Mouse (Mus musculus) ovary, adult 18-20 months (tissue): Measurements from ENCODE around the gene Sema3g.

Experiments used
- DNase-seq: peaks from one replicate; pipeline ENCODE4 v3.0.0; 2022; ENCODE audit warnings: low spot score, mixed read lengths

The Sema3g gene

DNA sequence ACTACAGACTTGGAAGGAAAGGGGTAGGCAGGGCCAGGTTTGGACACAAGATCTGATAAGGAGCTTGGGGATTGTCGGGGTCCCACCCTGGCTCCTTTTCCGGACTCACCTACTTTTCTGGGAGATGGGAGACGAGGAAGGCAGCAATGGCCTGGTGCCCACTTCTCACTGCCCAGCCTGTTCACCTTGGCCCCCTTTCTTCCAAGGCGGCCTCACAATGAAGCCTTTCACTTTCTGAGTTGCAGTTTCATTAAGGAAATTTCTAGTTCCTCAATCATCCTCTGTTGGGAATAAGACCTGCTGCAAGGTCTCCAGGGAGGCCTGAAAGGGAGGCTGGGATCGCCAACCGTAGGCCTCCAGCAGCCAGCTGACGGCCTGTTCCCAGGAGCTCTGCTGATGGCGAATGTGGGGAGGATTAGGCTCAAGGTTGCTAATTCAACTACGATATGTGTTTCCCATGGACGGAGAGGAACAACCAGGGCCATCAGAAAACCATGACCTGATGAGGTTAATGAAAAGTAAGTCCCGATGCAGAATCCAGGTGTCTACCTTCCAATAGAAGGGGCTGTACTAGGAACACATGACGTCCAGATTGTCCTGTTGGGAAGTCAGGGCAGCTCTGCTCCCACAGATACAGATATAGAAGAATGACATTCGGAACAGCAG, 14.9 kb downstream of the Sema3g start:
- DNase-seq = no peak

GRCm38 (mm10) chr14:31233070-31233995, 15.7 kb downstream of the Sema3g start:
- no peak for DNase-seq

GRCm38 (mm10) chr14:31233996-31234591, 16.4 kb downstream of the Sema3g start:
- DNase-seq = peak; percentile 48

- DNase-seq = no peak
These were observed 19.6 kb downstream of the Sema3g start for GRCm38 (mm10) chr14:31237101-31237882.

DNA sequence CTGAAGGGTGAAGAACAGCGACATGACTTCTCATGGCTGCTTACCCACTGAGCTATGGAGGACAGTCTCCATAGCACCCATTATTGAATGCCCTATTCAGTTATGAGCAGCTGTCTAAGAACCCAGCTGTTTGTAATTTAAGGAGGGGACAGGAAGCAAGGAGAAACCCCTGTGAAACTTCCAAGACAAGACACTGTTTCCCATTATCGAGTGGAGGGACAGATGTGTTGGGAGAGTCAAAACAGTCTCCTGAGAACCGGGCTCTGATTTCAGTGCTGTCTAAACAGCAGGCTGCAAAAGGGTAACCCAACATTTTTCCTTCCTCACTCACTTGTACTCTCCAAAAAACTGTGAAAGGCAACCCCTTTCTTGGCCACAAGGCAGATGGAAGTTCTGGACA, 22.9 kb downstream of the Sema3g start:
- DNase-seq = no peak

- no peak for DNase-seq
These were observed 27.1 kb downstream of the Sema3g start for GRCm38 (mm10) chr14:31244777-31245176.

DNA sequence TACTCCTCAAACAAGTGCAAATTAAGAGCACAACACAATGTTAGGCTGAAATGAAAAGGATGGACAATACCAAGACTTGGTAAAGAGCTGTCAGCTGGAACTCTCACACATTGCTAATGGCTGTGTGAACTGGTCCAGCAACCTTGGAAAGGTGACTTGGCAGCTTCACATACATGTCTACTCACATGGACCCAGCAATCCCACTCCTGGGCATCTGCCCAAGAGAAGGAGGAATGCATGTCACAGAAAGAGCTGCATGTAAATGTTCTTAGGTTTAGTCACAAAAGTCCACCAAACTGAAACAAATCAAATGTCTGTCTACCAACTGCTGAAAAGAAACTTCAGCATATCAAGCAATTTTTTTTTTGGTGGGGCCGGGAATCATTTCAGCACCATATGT, 28.3 kb downstream of the Sema3g start:
- DNase-seq = no peak

- DNase-seq = no peak
These were observed 30.7 kb downstream of the Sema3g start for GRCm38 (mm10) chr14:31248396-31248795.

DNA sequence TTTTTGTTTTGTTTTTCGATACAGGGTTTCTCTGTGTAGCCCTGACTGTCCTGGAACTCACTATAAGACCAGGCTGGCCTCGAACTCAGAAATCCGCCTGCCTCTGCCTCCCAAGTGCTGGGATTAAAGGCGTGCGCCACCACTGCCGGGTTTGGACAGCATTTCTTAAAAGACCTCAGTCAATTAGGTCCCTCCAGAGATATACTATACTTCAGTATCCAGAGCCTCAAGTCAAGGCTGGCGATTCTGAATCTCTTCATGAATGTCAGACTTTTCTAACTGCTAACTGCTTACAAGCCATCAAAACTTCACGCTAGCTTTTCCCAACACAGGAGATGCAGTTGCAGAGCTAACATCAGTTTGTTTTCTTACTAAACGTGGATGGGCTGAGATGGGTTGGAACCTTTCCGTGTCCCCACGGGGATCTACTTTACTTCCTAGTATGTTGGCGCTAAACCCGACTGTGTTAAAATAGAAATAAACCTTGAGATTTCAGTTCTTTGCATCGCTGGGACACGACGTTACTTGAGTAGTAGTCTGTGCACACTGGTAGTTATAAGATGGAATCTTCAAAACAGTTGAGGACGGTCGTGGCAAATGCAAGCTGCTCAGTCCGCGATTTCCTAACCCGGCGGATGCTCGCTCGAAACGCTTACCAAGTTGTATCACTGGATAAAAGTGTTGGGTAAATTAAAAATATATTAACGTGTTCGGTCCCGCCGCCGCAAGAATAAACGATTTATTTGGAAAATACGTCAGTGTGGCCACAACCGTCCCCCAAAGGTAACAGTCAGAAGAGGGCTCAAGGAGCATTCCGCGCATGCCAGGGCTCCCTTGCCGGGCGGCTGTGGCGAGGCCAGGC, 32.8 kb downstream of the Sema3g start:
- DNase-seq = no peak

DNA sequence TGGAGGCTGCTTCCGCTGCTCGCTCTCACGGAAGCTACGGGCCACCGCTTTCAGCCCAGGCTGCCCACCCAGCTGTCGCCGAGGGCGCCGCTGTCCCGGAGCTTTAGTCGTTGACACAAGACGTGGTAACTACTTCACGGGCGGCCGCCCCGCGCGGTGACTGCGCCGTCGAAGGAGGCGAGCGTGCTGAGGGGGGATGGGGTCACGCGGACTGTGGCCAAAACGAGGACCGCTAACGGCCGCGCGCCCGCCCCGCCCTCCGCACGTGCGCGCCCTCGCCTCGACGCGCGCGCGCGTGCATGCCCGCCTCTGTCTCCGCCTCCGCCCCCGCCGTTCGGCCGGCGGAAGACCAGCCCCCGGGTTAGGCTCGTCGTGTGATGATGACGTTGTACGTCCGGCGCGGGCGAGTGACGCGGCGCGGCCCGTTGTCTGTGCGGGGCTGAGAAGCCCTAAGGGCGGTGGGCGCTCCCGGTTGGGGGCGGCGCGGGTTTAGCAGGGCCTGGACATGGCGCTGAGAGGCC, 33.5 kb downstream of the Sema3g start, which contains the start of the genes Phf7 and Bap1:
TSS of gene Phf7 (minus strand) at position 234 of the 521 bp plus-strand sequence.
TSS of gene Bap1 (plus strand) at position 367 of the 521 bp plus-strand sequence.
- DNase-seq = peak; percentile 89

DNA sequence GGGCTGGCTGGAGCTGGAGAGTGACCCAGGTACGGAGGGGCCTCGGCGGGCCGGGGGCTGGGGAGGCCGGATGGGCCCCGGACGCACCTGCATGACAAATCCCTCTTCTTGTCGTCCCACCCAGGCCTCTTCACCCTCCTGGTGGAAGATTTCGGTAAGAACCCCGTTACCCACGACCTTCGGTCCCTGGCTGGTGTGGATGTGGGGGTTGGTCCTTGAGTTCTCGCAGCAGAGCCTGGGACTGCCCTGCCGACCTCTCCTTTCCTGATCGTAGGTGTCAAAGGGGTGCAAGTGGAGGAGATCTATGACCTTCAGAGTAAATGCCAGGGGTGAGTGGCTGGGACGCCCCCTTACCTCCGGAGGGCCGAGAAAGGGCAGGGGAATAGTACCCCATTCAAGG, 34.0 kb downstream of the Sema3g start:
- no peak for DNase-seq

DNA sequence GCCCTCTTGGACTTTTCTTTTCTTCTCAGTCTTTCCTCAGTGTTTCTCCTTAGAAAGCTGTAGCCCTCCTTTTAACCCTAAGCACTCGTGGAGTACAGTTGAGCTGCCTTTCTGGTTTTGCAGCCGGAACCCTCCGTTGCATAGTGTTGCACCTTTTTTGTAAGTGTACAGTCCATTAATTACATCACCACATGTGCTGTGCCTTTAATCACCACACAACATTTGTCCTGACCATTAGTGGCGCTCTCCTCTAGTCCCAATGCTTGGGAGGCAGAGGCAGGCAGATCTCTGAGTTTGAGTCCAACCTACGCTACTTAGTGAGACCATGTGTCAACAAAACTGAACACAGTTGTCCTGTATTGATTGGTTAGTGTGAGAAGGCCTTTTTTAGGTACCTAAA, 34.4 kb downstream of the Sema3g start:
- DNase-seq = no peak

- no peak for DNase-seq
These were observed 40.9 kb downstream of the Sema3g start for GRCm38 (mm10) chr14:31258476-31259050.

DNA sequence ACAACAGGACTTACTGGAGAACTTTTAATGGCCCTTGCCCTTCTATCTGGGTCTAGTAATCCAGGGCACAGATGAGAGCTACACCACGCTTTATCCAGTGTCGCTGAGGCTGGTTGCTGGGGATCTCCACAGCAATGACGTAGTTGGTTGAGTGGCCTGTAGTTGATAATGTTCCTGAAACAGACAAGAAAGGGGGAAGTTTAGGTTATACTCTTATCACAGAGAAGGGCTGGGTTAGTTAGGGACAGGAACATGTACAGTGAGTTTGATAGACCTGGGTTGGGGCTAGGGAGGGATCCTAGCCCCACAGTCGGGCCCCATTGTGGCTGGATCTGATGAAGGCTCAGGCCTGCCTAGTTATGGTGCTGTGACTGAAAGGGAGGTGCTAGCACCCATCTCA, 42.7 kb downstream of the Sema3g start:
- DNase-seq = no peak

GRCm38 (mm10) chr14:31260932-31261331, 43.3 kb downstream of the Sema3g start:
- DNase-seq = no peak

DNA sequence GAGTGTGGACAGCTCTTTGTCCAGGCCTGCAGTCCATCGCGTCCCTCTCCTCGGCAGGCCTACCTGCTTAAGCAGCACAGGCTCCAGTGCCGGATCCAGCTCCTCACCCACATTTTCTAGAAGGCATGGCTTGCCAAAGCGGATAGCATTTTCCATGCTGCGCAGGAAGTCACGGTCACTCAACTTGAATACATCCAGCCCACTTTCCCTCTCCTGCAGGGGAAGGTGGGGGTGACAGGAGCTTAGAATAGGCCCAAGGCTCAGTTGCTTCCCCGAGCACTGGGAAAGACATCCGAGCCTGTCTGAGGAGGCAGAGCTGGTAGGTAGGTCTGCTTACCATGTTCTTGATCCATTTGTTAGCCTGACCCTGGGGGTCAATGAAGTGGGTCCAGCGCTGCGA, 50.0 kb downstream of the Sema3g start:
- no peak for DNase-seq

GRCm38 (mm10) chr14:31268301-31269001, 50.8 kb downstream of the Sema3g start:
- no peak for DNase-seq

- DNase-seq = peak; percentile 34
These were observed 51.9 kb downstream of the Sema3g start for GRCm38 (mm10) chr14:31269456-31270100.

DNA sequence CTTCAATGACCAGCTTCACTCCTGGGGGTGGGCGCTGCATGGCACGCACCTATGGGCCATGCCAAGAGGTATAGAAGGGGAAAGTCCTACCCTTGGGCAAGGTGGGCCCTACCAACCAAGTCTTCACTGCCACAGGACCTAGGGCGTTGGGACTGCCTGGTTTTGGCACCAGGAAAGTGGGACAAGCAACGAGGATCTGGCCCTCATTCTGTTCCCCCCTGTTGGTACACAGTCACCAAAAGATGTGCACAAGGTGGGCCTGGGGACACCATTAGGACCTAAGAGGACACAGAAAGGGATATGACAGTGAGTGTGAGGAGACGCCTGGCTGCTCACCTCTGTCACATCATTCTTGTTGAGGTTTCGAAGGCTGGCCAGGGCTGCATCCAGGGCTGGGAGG, 53.5 kb downstream of the Sema3g start:
- DNase-seq = no peak
